Mouse (Mus musculus) testis, adult 2 months (tissue): ENCODE data around the gene Fbxw4. TPM values are rescaled to one million over a fixed set of nuclear protein-coding genes. Genes with fewer than 3 reads are reported as not detected.
"Not testable (repeated sequence)": the region's sequence is repeated elsewhere in the genome, so short reads cannot be mapped to it uniquely, and the experiment has no call there.

Experiments used
- H3K27ac ChIP-seq: fragments of 200-500 bp; 2 replicates; pipeline ENCODE4 v1.5.1; 2012; ENCODE audit warnings: low read depth, low read length; ENCODE audit not compliant: control insufficient read depth, insufficient read depth
- H3K27me3 ChIP-seq: fragments of 200-500 bp; 2 replicates; pipeline ENCODE4 v1.6.1; 2012; ENCODE audit warnings: mild to moderate bottlenecking, low read length, moderate library complexity; ENCODE audit not compliant: control insufficient read depth, insufficient read depth
- H3K36me3 ChIP-seq: fragments of 200-500 bp; 2 replicates; pipeline ENCODE4 v1.6.1; 2012; ENCODE audit warnings: mild to moderate bottlenecking, low read length; ENCODE audit not compliant: control insufficient read depth, insufficient read depth
- H3K4me1 ChIP-seq: fragments of 200-500 bp; 2 replicates; pipeline ENCODE4 v1.6.1; 2012; ENCODE audit warnings: low read length; ENCODE audit not compliant: control insufficient read depth, insufficient read depth
- H3K4me3 ChIP-seq: fragments of 200-500 bp; 2 replicates; pipeline ENCODE4 v1.5.1; 2012; ENCODE audit warnings: low read depth, mild to moderate bottlenecking, low read length, moderate library complexity, mixed read lengths; ENCODE audit not compliant: control insufficient read depth
- CTCF ChIP-seq: fragments of 200-500 bp; IDR thresholded peaks from 2 replicates; pipeline ENCODE4 v1.5.1; 2012; ENCODE audit warnings: low read depth, mild to moderate bottlenecking, inconsistent platforms, low read length, moderate library complexity; ENCODE audit not compliant: control insufficient read depth, insufficient read depth, insufficient replicate concordance
- POLR2A ChIP-seq: fragments of 200-500 bp; IDR thresholded peaks from 2 replicates; pipeline ENCODE4 v1.6.1; 2012; ENCODE audit warnings: low read depth, mild to moderate bottlenecking, inconsistent platforms, low read length, moderate library complexity; ENCODE audit not compliant: control insufficient read depth
- polyA plus RNA-seq: library from polyadenylated mRNA; depleted of rRNA; stranded (reverse); fragments of >200 nt; gene quantifications from 2 replicates; pipeline ENCODE4 v1.2.3, GENCODE M21; 2012

The Fbxw4 gene
- polyA plus RNA-seq, 1 experiment: 21.5 TPM

- Histone ChIP-seq H3K4me3 (no peak overlapping the region), H3K27ac (no peak overlapping the region), H3K36me3 (no peaks in the 10 kb centered on the region), H3K4me1 (no peaks in the 10 kb centered on the region; the same call in none of the 2 replicates), H3K27me3 (no peaks in the 10 kb centered on the region)
- TF ChIP-seq CTCF (no peak), POLR2A (no peak)
These were observed 6.1 kb downstream of the Fbxw4 start for GRCm38 (mm10) chr19:45653986-45654385.

- H3K4me1 ChIP-seq: no peaks in the 10 kb centered on the region; the same call in 1 of the 2 replicates
- H3K36me3 ChIP-seq: no peaks in the 10 kb centered on the region
- TF ChIP-seq CTCF (no peak), POLR2A (no peak)
- no peak overlapping the region for H3K27ac ChIP-seq
- no peaks in the 10 kb centered on the region for H3K27me3 ChIP-seq
- H3K4me3 ChIP-seq: no peak overlapping the region
These were observed 7.7 kb downstream of the Fbxw4 start for GRCm38 (mm10) chr19:45652286-45652988.

- no peaks in the 10 kb centered on the region for H3K36me3 ChIP-seq
- no peak overlapping the region for H3K27ac ChIP-seq
- no peak overlapping the region for H3K4me3 ChIP-seq
- H3K27me3 ChIP-seq: no peaks in the 10 kb centered on the region
- no peaks in the 10 kb centered on the region; the same call in 1 of the 2 replicates for H3K4me1 ChIP-seq
- TF ChIP-seq POLR2A: no peak
- TF ChIP-seq CTCF: no peak
These were observed 8.6 kb downstream of the Fbxw4 start for GRCm38 (mm10) chr19:45651524-45651923.

- TF ChIP-seq POLR2A: no peak
- TF ChIP-seq CTCF: no peak
- Histone ChIP-seq H3K4me1 (peaks cover 2% of the 10 kb centered on the region; the same call in 1 of the 2 replicates), H3K36me3 (no peaks in the 10 kb centered on the region)
These were observed 10.3 kb downstream of the Fbxw4 start for GRCm38 (mm10) chr19:45649776-45650175.

GRCm38 (mm10) chr19:45648469-45648868 lies 11.6 kb downstream of the Fbxw4 start:
- H3K27me3 ChIP-seq, H3K4me3 ChIP-seq, H3K4me1 ChIP-seq, H3K27ac ChIP-seq, H3K36me3 ChIP-seq: not testable (repeated sequence)

More at GRCm38 (mm10) chr19:45649776-45650175, 10.3 kb downstream of the Fbxw4 start:
- H3K27ac ChIP-seq: no peak overlapping the region
- H3K4me3 ChIP-seq: no peak overlapping the region
- no peaks in the 10 kb centered on the region for H3K27me3 ChIP-seq

GRCm38 (mm10) chr19:45646866-45647265 lies 13.2 kb downstream of the Fbxw4 start:
- H3K27ac ChIP-seq: no peak overlapping the region
- no peaks in the 10 kb centered on the region for H3K36me3 ChIP-seq
- H3K4me3 ChIP-seq: no peak overlapping the region
- H3K4me1 ChIP-seq: peaks cover 2% of the 10 kb centered on the region; the same call in 1 of the 2 replicates
- no peaks in the 10 kb centered on the region for H3K27me3 ChIP-seq
- TF ChIP-seq CTCF (no peak), POLR2A (no peak)

GRCm38 (mm10) chr19:45640691-45641090 lies 19.4 kb downstream of the Fbxw4 start:
- Histone ChIP-seq H3K36me3 (no peaks in the 10 kb centered on the region), H3K27ac (no peak overlapping the region), H3K4me3 (no peak overlapping the region), H3K4me1 (no peaks in the 10 kb centered on the region), H3K27me3 (no peaks in the 10 kb centered on the region)
- TF ChIP-seq POLR2A: no peak
- no peak for TF ChIP-seq CTCF

- no peak overlapping the region for H3K4me3 ChIP-seq
- H3K27ac ChIP-seq: no peak overlapping the region
- no peak for TF ChIP-seq CTCF
- no peak for TF ChIP-seq POLR2A
- H3K27me3 ChIP-seq: no peaks in the 10 kb centered on the region
- no peaks in the 10 kb centered on the region for H3K4me1 ChIP-seq
- peaks cover 1% of the 10 kb centered on the region; the same call in 1 of the 2 replicates for H3K36me3 ChIP-seq
These were observed 24.2 kb downstream of the Fbxw4 start for GRCm38 (mm10) chr19:45635960-45636359.
